Mouse (Mus musculus) cortical plate, adult 2 months (tissue): ENCODE data around the gene Ank3.

ENCODE experiments used
- CTCF ChIP-seq: fragments of 200-500 bp; IDR thresholded peaks from 2 replicates; pipeline ENCODE4 v1.5.1; 2011; ENCODE audit warnings: mild to moderate bottlenecking, control low read depth, low read length; ENCODE audit not compliant: insufficient read depth; ENCODE audit errors: extremely low read depth
- POLR2A ChIP-seq: fragments of 200-500 bp; IDR thresholded peaks from 2 replicates; pipeline ENCODE4 v1.6.1; 2011; ENCODE audit warnings: mild to moderate bottlenecking, low read length, control low read depth; ENCODE audit not compliant: insufficient read depth; ENCODE audit errors: extremely low read depth

DNA sequence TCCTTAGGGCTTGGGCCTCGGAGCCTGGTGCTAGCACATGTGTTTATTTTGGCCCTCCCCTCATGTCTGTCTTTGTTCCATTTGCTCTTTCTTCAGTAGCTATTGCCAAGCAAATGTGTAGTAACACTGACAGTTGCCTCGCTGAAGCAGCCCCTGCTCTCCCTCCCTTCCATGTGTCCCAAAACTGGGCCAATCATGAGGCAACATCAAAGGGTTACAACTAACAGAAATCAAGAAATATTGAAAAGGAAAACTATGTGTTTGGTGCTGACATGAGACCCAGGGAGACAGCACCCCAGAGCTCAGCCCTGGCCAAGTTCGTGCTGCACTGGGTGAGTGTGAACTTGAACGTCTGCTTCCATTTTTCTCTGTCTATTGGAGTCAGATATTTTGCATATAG lies 365.8 kb downstream of the Ank3 start:
- TF ChIP-seq CTCF = no peak
- no peak for TF ChIP-seq POLR2A
